ENCODE assay signal across 26 mouse cellular contexts in the genomic region with DNA sequence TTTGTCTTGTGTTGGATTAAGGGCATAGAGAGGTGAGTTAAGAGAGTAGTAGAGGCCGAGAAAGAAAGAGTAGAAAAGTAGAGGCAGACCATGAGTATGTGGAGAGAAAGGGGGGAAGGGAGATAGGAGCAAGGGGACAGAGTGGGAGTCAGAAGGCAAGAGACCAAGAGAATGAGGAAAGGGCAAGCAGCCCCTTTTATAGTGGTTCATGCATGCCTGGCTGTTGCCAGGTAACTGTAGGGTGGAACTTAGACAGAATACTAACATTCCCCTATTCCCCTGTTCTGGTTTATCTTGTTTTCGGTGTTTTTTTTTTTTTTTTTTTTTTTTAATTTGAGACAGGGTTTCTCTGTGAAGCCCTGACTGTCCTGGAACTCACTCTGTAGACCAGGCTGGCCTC.
A peak's percentile ranks its signal among the peaks of the same experiment; 100 is the strongest.
DNase-seq lines count a peak whose midpoint lies in the region; ATAC-seq and TF ChIP-seq lines count a peak whose summit lies in the region.
"Had no signal": no experiment of that assay in that cellular context is flagged by ENCODE, and none has a peak within 500 bp of the region (broad histone marks: within the 10 kb centered on the region; RNA-seq: fewer than 3 reads in every experiment).

No protein-coding gene starts in this region.

- peak; percentile 5 for DNase-seq in embryo, embryonic 10 days (ENCODE audit: low spot score)
- no peak for DNase-seq in embryo, embryonic 9.5 days (ENCODE audit: extremely low spot score)
- no peak for DNase-seq in midbrain, embryonic 11.5 days (ENCODE audit: low spot score, missing footprints)
- DNase-seq in midbrain, postnatal 0 days (ENCODE audit: low spot score): no peak
- DNase-seq in hindbrain, embryonic 14.5 days (ENCODE audit: low spot score): no peak
- no peak for DNase-seq in testis, postnatal 10 days (ENCODE audit: low spot score)
- DNase-seq in cerebellum, adult 9-11 months: no peak
- DNase-seq: adrenal gland, adult 2 months; cerebellum, adult 11-12 months; gastrocnemius, postnatal 36 days; heart, adult 2 months; kidney, adult 8-10 months; kidney, postnatal 14 days; layer of hippocampus, postnatal 36 days; liver, postnatal 0 days; thymus, adult 2 months; thymus, postnatal 4 days had no signal

- peak; percentile 38; the same call in 1 of the 2 replicates for ATAC-seq in midbrain, embryonic 11.5 days (ENCODE audit: low FRiP score)
- ATAC-seq in midbrain, postnatal 0 days (ENCODE audit: low FRiP score): no peak
- 0 out of 2 replicates have a peak, but pooled peaks have one; percentile 55 for ATAC-seq in hindbrain, embryonic 14.5 days (ENCODE audit: low FRiP score)
- 0 out of 2 replicates have a peak, but pooled peaks have one; percentile 41 for ATAC-seq in neural tube, embryonic 15.5 days (ENCODE audit: low FRiP score)
- ATAC-seq: intestine, embryonic 15.5 days; liver, postnatal 0 days; lung, postnatal 0 days had no signal

- 39% methylated on average over 2 of the region's 2 CpGs for WGBS in midbrain, embryonic 11.5 days
- 30% methylated on average over 2 of the region's 2 CpGs for WGBS in midbrain, postnatal 0 days
- 12% methylated on average over 2 of the region's 2 CpGs for WGBS in hindbrain, embryonic 14.5 days
- 20% methylated on average over 2 of the region's 2 CpGs for WGBS in neural tube, embryonic 15.5 days

- no peak for TF ChIP-seq CTCF in midbrain, postnatal 0 days (IDR thresholded peaks at IDR 0.05)

- no peak overlapping the region for H3K9ac ChIP-seq in midbrain, embryonic 11.5 days (ENCODE audit: low read length)
- H3K9ac ChIP-seq in midbrain, postnatal 0 days (replicated peaks; ENCODE audit: low read length, poor library complexity, severe bottlenecking): no peak overlapping the region
- H3K9ac ChIP-seq in hindbrain, embryonic 14.5 days: no peak overlapping the region
- H3K9ac ChIP-seq in neural tube, embryonic 15.5 days (replicated peaks): no peak overlapping the region
- H3K9ac ChIP-seq: embryonic facial prominence, embryonic 15.5 days; heart, embryonic 15.5 days; intestine, embryonic 15.5 days; limb, embryonic 12.5 days; liver, postnatal 0 days; midbrain, embryonic 12.5 days had no signal

- H3K9me3 ChIP-seq in midbrain, embryonic 11.5 days (ENCODE audit: control insufficient read depth, low read length): no peaks in the 10 kb centered on the region
- H3K9me3 ChIP-seq in midbrain, postnatal 0 days (ENCODE audit: low read length): no peaks in the 10 kb centered on the region
- H3K9me3 ChIP-seq in hindbrain, embryonic 14.5 days (ENCODE audit: control insufficient read depth, low read length): no peaks in the 10 kb centered on the region
- H3K9me3 ChIP-seq in neural tube, embryonic 15.5 days (replicated peaks): no peaks in the 10 kb centered on the region
- H3K9me3 ChIP-seq: embryonic facial prominence, embryonic 15.5 days; heart, embryonic 15.5 days; intestine, embryonic 15.5 days; limb, embryonic 12.5 days; midbrain, embryonic 12.5 days had no signal

- no peak overlapping the region for H3K4me3 ChIP-seq in midbrain, embryonic 11.5 days (ENCODE audit: low read depth, low read length)
- no peak overlapping the region for H3K4me3 ChIP-seq in midbrain, postnatal 0 days (ENCODE audit: low read depth, low read length)
- H3K4me3 ChIP-seq in hindbrain, embryonic 14.5 days (replicated peaks; ENCODE audit: low read length): no peak overlapping the region
- H3K4me3 ChIP-seq in neural tube, embryonic 15.5 days (replicated peaks): no peak overlapping the region
- H3K4me3 ChIP-seq: embryonic facial prominence, embryonic 15.5 days; heart, adult 2 months; heart, embryonic 15.5 days; intestine, embryonic 15.5 days; limb, embryonic 12.5 days; midbrain, embryonic 12.5 days had no signal

- H3K36me3 ChIP-seq in midbrain, embryonic 11.5 days (ENCODE audit: control insufficient read depth, insufficient read depth, low read length): no peaks in the 10 kb centered on the region
- no peaks in the 10 kb centered on the region for H3K36me3 ChIP-seq in midbrain, postnatal 0 days (ENCODE audit: insufficient read depth, low read length)
- H3K36me3 ChIP-seq in hindbrain, embryonic 14.5 days (replicated peaks; ENCODE audit: control insufficient read depth, insufficient read depth): no peaks in the 10 kb centered on the region
- H3K36me3 ChIP-seq in neural tube, embryonic 15.5 days: no peaks in the 10 kb centered on the region
- H3K36me3 ChIP-seq: embryonic facial prominence, embryonic 15.5 days; heart, embryonic 15.5 days; intestine, embryonic 15.5 days; limb, embryonic 12.5 days; midbrain, embryonic 12.5 days had no signal

- H3K27ac ChIP-seq in midbrain, embryonic 11.5 days (ENCODE audit: low read depth, low read length): no peak overlapping the region
- H3K27ac ChIP-seq in midbrain, postnatal 0 days (ENCODE audit: low read depth, low read length): no peak overlapping the region
- H3K27ac ChIP-seq in hindbrain, embryonic 14.5 days: no peak overlapping the region
- H3K27ac ChIP-seq in neural tube, embryonic 15.5 days (replicated peaks): no peak overlapping the region
- H3K27ac ChIP-seq: embryonic facial prominence, embryonic 15.5 days; heart, adult 2 months; heart, embryonic 15.5 days; intestine, embryonic 15.5 days; limb, embryonic 12.5 days; macrophage; midbrain, embryonic 12.5 days had no signal

- H3K27me3 ChIP-seq in midbrain, embryonic 11.5 days (ENCODE audit: control insufficient read depth, insufficient read depth, low read length): no peaks in the 10 kb centered on the region
- no peaks in the 10 kb centered on the region for H3K27me3 ChIP-seq in midbrain, postnatal 0 days (ENCODE audit: insufficient read depth, low read length)
- no peaks in the 10 kb centered on the region for H3K27me3 ChIP-seq in hindbrain, embryonic 14.5 days (ENCODE audit: control insufficient read depth, insufficient read depth, low read length)
- H3K27me3 ChIP-seq in neural tube, embryonic 15.5 days (replicated peaks): no peaks in the 10 kb centered on the region
- H3K27me3 ChIP-seq: embryonic facial prominence, embryonic 15.5 days; heart, embryonic 15.5 days; intestine, embryonic 15.5 days; limb, embryonic 12.5 days; midbrain, embryonic 12.5 days had no signal

- H3K4me1 ChIP-seq in midbrain, embryonic 11.5 days (ENCODE audit: control insufficient read depth, insufficient read depth, low read length): no peaks in the 10 kb centered on the region
- H3K4me1 ChIP-seq in midbrain, postnatal 0 days (ENCODE audit: insufficient read depth, low read length): no peaks in the 10 kb centered on the region
- no peaks in the 10 kb centered on the region for H3K4me1 ChIP-seq in hindbrain, embryonic 14.5 days (replicated peaks; ENCODE audit: control insufficient read depth, insufficient read depth, low read length)
- H3K4me1 ChIP-seq in neural tube, embryonic 15.5 days: no peaks in the 10 kb centered on the region
- H3K4me1 ChIP-seq: embryonic facial prominence, embryonic 15.5 days; heart, embryonic 15.5 days; intestine, embryonic 15.5 days; limb, embryonic 12.5 days; midbrain, embryonic 12.5 days had no signal

- no peak overlapping the region for H3K4me2 ChIP-seq in midbrain, embryonic 11.5 days
- no peak overlapping the region for H3K4me2 ChIP-seq in midbrain, postnatal 0 days (ENCODE audit: low read depth, low read length, poor library complexity, severe bottlenecking)
- no peak overlapping the region for H3K4me2 ChIP-seq in hindbrain, embryonic 14.5 days (replicated peaks)
- H3K4me2 ChIP-seq in neural tube, embryonic 15.5 days: no peak overlapping the region
- H3K4me2 ChIP-seq: embryonic facial prominence, embryonic 15.5 days; heart, embryonic 15.5 days; intestine, embryonic 15.5 days; limb, embryonic 12.5 days; liver, embryonic 11.5 days; midbrain, embryonic 12.5 days had no signal
